Mouse (Mus musculus) hindbrain, embryonic 16.5 days (tissue): Measurements from ENCODE around the gene Sel1l2. TPM values are rescaled to one million over a fixed set of nuclear protein-coding genes. Genes with fewer than 3 reads are reported as not detected.
"Not testable (repeated sequence)": the region's sequence is repeated elsewhere in the genome, so short reads cannot be mapped to it uniquely, and the experiment has no call there.

ENCODE experiments used
- ATAC-seq: fragments of 200-750 bp; cut with Nextera tagmentation; 2 replicates; pipeline ENCODE4 v1.8.0; 2017; ENCODE audit warnings: moderate TSS enrichment, moderate library complexity
- H3K27ac ChIP-seq: fragments of 300-500 bp; sonication (generic); 2 replicates; pipeline ENCODE4 v1.5.1; 2014; ENCODE audit warnings: low read depth, mild to moderate bottlenecking, control low read depth, low read length, moderate library complexity
- H3K27me3 ChIP-seq: fragments of 300-500 bp; sonication (generic); replicated peaks from 2 replicates; pipeline ENCODE4 v1.6.1; 2014; ENCODE audit warnings: low read length; ENCODE audit not compliant: control insufficient read depth, insufficient read depth
- H3K36me3 ChIP-seq: fragments of 300-500 bp; sonication (generic); 2 replicates; pipeline ENCODE4 v1.6.1; 2014; ENCODE audit warnings: mild to moderate bottlenecking, low read length, moderate library complexity, mixed read lengths; ENCODE audit not compliant: control insufficient read depth, insufficient read depth
- H3K4me1 ChIP-seq: fragments of 300-500 bp; sonication (generic); 2 replicates; pipeline ENCODE4 v1.6.1; 2014; ENCODE audit warnings: low read depth, low read length; ENCODE audit not compliant: control insufficient read depth, insufficient read depth
- H3K4me2 ChIP-seq: fragments of 300-500 bp; sonication (generic); 2 replicates; pipeline ENCODE4 v1.6.1; 2014; ENCODE audit warnings: mild to moderate bottlenecking, low read length, control low read depth, moderate library complexity
- H3K4me3 ChIP-seq: fragments of 300-500 bp; sonication (generic); 2 replicates; pipeline ENCODE4 v1.5.1; 2014; ENCODE audit warnings: mild to moderate bottlenecking, low read length, control low read depth, moderate library complexity
- H3K9ac ChIP-seq: fragments of 300-500 bp; sonication (generic); 2 replicates; pipeline ENCODE4 v1.6.1; 2014; ENCODE audit warnings: low read depth, mild to moderate bottlenecking, control low read depth, low read length, moderate library complexity
- H3K9me3 ChIP-seq: fragments of 300-500 bp; sonication (generic); 2 replicates; pipeline ENCODE4 v1.6.1; 2014; ENCODE audit warnings: mild to moderate bottlenecking, low read length, moderate library complexity; ENCODE audit not compliant: control insufficient read depth
- WGBS: fragments of 180-500 bp; shearing (Covaris S2); extraction: QIAGEN DNeasy Blood & Tissue Kit; methylation state at CpG from one replicate; pipeline ENCODE4 v1.1.7; 2014; 5-methylcytosine and 5-hydroxymethylcytosine counted together
- polyA plus RNA-seq: library from polyadenylated mRNA; unstranded; fragments of >200 nt; fragmentation: Nextera tagmentation; extraction: Ambion mirVana; gene quantifications from 2 replicates; pipeline ENCODE4 v1.2.1, GENCODE M21; 2015

Sel1l2 gene
- polyA plus RNA-seq, 1 experiment from 2014 or later = not detected

GRCm38 (mm10) chr2:140237245-140237644 is 152.3 kb downstream of the Sel1l2 start:
- 57% methylated on average over 6 of the region's 6 CpGs for WGBS
- Histone ChIP-seq H3K9me3 (no peaks in the 10 kb centered on the region), H3K9ac (no peak overlapping the region), H3K4me3 (no peak overlapping the region), H3K27me3 (no peaks in the 10 kb centered on the region), H3K27ac (no peak overlapping the region), H3K36me3 (no peaks in the 10 kb centered on the region), H3K4me2 (no peak overlapping the region), H3K4me1 (no peaks in the 10 kb centered on the region)
- peak; percentile 78 for ATAC-seq

- no peaks in the 10 kb centered on the region for H3K36me3 ChIP-seq
- H3K27me3 ChIP-seq = no peaks in the 10 kb centered on the region
- no peak overlapping the region for H3K27ac ChIP-seq
- H3K9me3 ChIP-seq = no peaks in the 10 kb centered on the region
- no peaks in the 10 kb centered on the region for H3K4me1 ChIP-seq
- 63% methylated on average over 1 of the region's 1 CpGs for WGBS
- H3K4me3 ChIP-seq = no peak overlapping the region
- ATAC-seq = no peak
- no peak overlapping the region for H3K9ac ChIP-seq
- no peak overlapping the region for H3K4me2 ChIP-seq
These were observed 159.2 kb downstream of the Sel1l2 start for GRCm38 (mm10) chr2:140230295-140230694.

DNA sequence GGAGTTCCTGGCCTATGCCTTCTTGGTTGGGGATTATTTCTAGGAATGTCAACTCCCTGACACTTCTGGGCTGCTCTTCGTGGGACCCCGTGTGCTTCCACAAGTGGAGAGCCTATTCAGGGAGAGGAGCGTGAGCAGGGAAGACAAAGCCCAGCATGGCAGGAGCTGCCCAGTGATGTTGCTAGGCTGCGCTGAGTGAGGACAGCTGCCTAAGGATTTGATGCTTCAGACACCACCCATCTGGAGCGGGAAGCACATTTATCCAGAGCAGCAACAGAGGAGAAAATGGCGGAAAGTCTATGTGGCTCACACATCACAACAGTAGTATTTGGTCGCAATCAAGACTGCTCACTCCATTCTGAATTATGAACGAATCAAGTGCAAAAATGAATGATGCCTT is 169.2 kb downstream of the Sel1l2 start:
- Histone ChIP-seq H3K9me3 (no peaks in the 10 kb centered on the region), H3K36me3 (no peaks in the 10 kb centered on the region), H3K9ac (no peak overlapping the region), H3K27ac (no peak overlapping the region), H3K4me2 (no peak overlapping the region), H3K4me1 (no peaks in the 10 kb centered on the region), H3K27me3 (no peaks in the 10 kb centered on the region), H3K4me3 (no peak overlapping the region)
- ATAC-seq = no peak
- 45% methylated on average over 8 of the region's 8 CpGs for WGBS

DNA sequence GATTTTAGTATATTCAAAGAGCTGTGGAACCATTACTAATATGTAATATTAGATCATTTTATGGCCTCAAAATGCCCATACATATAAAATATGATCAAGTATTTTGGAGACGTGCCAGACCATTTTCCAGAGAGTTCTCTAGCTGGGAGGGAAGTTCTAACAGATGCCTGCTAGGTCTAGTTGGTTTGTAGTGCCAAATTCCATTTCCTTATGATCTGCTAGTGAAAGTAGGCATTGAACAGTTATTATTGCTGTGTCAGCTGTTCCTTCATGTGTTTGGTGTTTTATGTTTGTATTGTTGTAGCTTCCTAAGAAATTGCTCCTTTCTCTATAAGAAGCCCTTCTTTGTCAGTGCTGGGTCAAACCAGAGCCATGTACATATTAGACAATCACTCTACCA is 173.5 kb downstream of the Sel1l2 start:
- ATAC-seq = no peak
- H3K9me3 ChIP-seq = no peaks in the 10 kb centered on the region

DNA sequence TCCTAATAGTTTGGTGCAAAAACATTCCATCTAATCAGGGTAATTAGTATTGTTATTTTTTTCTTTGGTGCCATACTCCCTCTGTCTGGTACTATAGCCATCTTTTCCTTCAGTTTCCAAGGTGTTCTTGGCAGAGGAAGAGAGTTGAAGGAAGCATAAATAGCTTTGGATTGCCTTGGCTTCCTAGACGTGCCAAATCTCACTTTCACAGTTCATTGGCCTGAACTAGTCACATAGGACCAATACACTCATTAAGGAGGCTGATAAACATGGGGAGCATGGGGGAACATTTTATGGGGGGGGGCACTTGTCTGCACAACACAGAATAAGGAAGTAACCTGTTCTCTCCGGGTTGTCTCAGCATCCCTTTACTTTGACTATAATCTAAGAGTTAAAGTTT is 174.1 kb downstream of the Sel1l2 start:
- Histone ChIP-seq H3K9me3 (no peaks in the 10 kb centered on the region), H3K27ac (no peak overlapping the region), H3K4me2 (no peak overlapping the region), H3K27me3 (no peaks in the 10 kb centered on the region), H3K9ac (no peak overlapping the region), H3K4me3 (no peak overlapping the region), H3K4me1 (no peaks in the 10 kb centered on the region), H3K36me3 (no peaks in the 10 kb centered on the region)
- 65% methylated on average over 2 of the region's 2 CpGs for WGBS
- ATAC-seq = no peak

More for the DNA sequence above, 173.5 kb downstream of the Sel1l2 start:
- no peak overlapping the region for H3K27ac ChIP-seq
- H3K4me3 ChIP-seq = no peak overlapping the region
- no peaks in the 10 kb centered on the region for H3K36me3 ChIP-seq
- no peak overlapping the region for H3K9ac ChIP-seq
- WGBS = 85% methylated on average over 1 of the region's 1 CpGs
- no peaks in the 10 kb centered on the region for H3K27me3 ChIP-seq
- H3K4me1 ChIP-seq = no peaks in the 10 kb centered on the region
- no peak overlapping the region for H3K4me2 ChIP-seq

DNA sequence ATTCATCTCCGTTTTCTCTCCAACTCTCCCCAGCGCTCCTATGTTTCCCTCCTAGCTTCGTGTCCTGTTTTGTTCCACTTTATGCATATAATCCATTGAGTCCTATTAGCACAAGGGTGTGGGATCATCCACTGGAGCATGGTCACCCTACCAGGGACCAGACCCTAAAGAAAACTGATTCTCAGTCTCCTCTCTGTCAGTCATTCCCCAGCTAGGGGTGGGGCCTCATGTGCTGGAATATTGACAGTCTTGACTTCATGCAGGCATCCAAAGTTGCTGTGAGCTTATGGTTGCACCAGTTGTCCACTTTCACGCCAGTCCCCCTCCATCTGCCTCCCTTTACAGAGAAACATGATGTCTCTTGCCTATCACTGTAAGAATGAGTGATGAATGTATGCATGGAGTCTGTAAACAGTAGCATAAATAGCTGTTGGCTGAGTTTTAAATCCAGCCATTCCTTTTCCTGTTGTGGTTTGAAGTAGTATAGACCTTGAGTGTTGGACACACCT is 174.9 kb downstream of the Sel1l2 start:
- H3K27me3 ChIP-seq = no peaks in the 10 kb centered on the region
- H3K9me3 ChIP-seq = no peaks in the 10 kb centered on the region
- H3K27ac ChIP-seq = no peak overlapping the region
- no peak overlapping the region for H3K9ac ChIP-seq
- no peaks in the 10 kb centered on the region for H3K36me3 ChIP-seq
- ATAC-seq = no peak
- H3K4me1 ChIP-seq = no peaks in the 10 kb centered on the region
- H3K4me2 ChIP-seq = no peak overlapping the region
- H3K4me3 ChIP-seq = no peak overlapping the region
- 89% methylated on average over 4 of the region's 4 CpGs for WGBS

DNA sequence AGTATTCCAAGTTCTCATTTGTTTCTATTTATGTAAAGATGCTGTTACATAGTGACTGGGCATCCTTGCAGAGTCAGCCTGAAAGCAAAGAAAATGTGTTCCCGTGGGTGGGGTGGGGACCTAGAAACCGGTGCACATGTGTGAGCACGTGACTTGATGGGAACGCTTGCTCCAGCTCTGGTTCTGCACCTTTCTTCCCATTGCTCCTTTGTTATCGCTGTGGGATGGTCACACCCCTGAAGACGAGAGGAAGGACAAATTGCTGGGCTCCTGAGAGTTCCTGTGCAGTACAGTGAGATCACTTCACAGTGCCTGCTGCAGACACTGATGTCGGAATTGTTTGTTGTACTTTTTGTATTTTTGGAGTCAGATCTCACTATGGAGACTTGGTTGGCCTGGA is 185.8 kb downstream of the Sel1l2 start:
- Histone ChIP-seq H3K4me2 (no peak overlapping the region), H3K9ac (no peak overlapping the region), H3K4me1 (no peaks in the 10 kb centered on the region), H3K27ac (no peak overlapping the region), H3K36me3 (peaks cover 10% of the 10 kb centered on the region), H3K27me3 (no peaks in the 10 kb centered on the region), H3K9me3 (no peaks in the 10 kb centered on the region), H3K4me3 (no peak overlapping the region)
- no peak for ATAC-seq
- WGBS = 96% methylated on average over 7 of the region's 7 CpGs

- ATAC-seq = no peak
- Histone ChIP-seq H3K36me3 (peaks cover 12% of the 10 kb centered on the region), H3K4me2 (no peak overlapping the region), H3K27ac (no peak overlapping the region), H3K4me3 (no peak overlapping the region), H3K4me1 (no peaks in the 10 kb centered on the region), H3K9me3 (no peaks in the 10 kb centered on the region), H3K9ac (no peak overlapping the region), H3K27me3 (no peaks in the 10 kb centered on the region)
- WGBS = 92% methylated on average over 5 of the region's 5 CpGs
These were observed 186.9 kb downstream of the Sel1l2 start for GRCm38 (mm10) chr2:140202573-140202972.

DNA sequence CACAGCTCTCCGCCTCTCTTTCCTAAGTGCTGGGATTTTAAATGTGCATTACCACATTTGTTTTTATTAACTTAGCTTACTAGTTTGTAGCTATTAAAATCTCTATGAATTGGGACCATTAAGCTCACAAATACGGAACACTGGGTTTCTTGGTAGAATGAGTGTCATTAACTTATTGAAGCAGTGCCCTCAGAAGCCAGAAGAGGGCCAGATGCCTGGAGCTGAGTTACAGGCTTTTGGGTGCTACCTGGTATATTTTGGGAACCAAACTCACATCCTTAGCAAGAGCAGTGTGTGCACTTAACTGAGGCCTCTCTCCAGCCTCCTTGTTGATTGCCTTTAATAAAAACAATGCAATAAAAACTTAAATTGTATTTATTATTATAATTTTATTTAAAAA is 188.8 kb downstream of the Sel1l2 start:
- H3K9me3 ChIP-seq = no peaks in the 10 kb centered on the region
- H3K4me1 ChIP-seq = no peaks in the 10 kb centered on the region
- no peak overlapping the region for H3K4me2 ChIP-seq
- 82% methylated on average over 2 of the region's 2 CpGs for WGBS
- H3K27me3 ChIP-seq = no peaks in the 10 kb centered on the region
- peaks cover 9% of the 10 kb centered on the region for H3K36me3 ChIP-seq
- ATAC-seq = no peak
- H3K4me3 ChIP-seq = no peak overlapping the region
- H3K9ac ChIP-seq = no peak overlapping the region
- H3K27ac ChIP-seq = no peak overlapping the region

- not testable (repeated sequence) for H3K9ac ChIP-seq, ATAC-seq
- peaks cover 16% of the 10 kb centered on the region for H3K36me3 ChIP-seq
These were observed 203.8 kb downstream of the Sel1l2 start for GRCm38 (mm10) chr2:140185685-140186210.

More at GRCm38 (mm10) chr2:140185685-140186210, 203.8 kb downstream of the Sel1l2 start:
- WGBS = 92% methylated on average over 3 of the region's 3 CpGs
- not testable (repeated sequence) for H3K27me3 ChIP-seq, H3K4me3 ChIP-seq, H3K4me2 ChIP-seq, H3K9me3 ChIP-seq, H3K27ac ChIP-seq, H3K4me1 ChIP-seq
